7 mouse cellular contexts compared by ENCODE assay signal in genomic region chr11:85352539-85353380, GRCm38 (mm10). TPM values are rescaled to one million over a fixed set of nuclear protein-coding genes. Genes with fewer than 3 reads are reported as not detected.
DNase-seq lines count a peak whose midpoint lies in the region; ATAC-seq lines count a peak whose summit lies in the region.

Bcas3 (plus strand) TSS chr11:85353167.

- ATAC-seq in embryonic facial prominence, embryonic 11.5 days (replicated peaks; ENCODE audit: insufficient number of reproducible peaks, low FRiP score, low TSS enrichment, low read depth), result peak; percentile 98
- peak; percentile 97 for ATAC-seq in granulocyte monocyte progenitor cell, adult 5-6 weeks (replicated peaks; ENCODE audit: poor library complexity, severe bottlenecking)
- ATAC-seq in midbrain, embryonic 13.5 days, result peak; percentile 100

- peak; percentile 99 for DNase-seq in adrenal gland, postnatal 14 days
- DNase-seq in embryonic facial prominence, embryonic 11.5 days (ENCODE audit: low spot score), result peak; percentile 99
- DNase-seq in kidney, adult 11 months, result peak; percentile 99
- peak; percentile 95 for DNase-seq in limb, embryonic 10.5 days (ENCODE audit: low spot score)
- DNase-seq in spleen, adult 12 weeks (ENCODE audit: low spot score), result peak; percentile 98

- H3K4me3 ChIP-seq in embryonic facial prominence, embryonic 11.5 days (ENCODE audit: low read depth, low read length), result peak within 1 kb of the TSS; percentile 70
- H3K4me3 ChIP-seq in limb, embryonic 10.5 days, result peak within 1 kb of the TSS; percentile 70
- peak within 1 kb of the TSS; percentile 71 for H3K4me3 ChIP-seq in midbrain, embryonic 13.5 days (replicated peaks)

- H3K9me3 ChIP-seq in embryonic facial prominence, embryonic 11.5 days (replicated peaks; ENCODE audit: control insufficient read depth, low read length), result no peaks in the 10 kb centered on the region
- no peaks in the 10 kb centered on the region for H3K9me3 ChIP-seq in limb, embryonic 10.5 days (replicated peaks)
- no peaks in the 10 kb centered on the region for H3K9me3 ChIP-seq in midbrain, embryonic 13.5 days

- peak within 1 kb of the TSS; percentile 75 for H3K9ac ChIP-seq in embryonic facial prominence, embryonic 11.5 days (replicated peaks; ENCODE audit: low read length)
- peak within 1 kb of the TSS; percentile 79 for H3K9ac ChIP-seq in midbrain, embryonic 13.5 days (replicated peaks)

- H3K4me1 ChIP-seq in embryonic facial prominence, embryonic 11.5 days (ENCODE audit: control insufficient read depth, insufficient read depth, low read length), result no peaks in the 10 kb centered on the region
- H3K4me1 ChIP-seq in limb, embryonic 10.5 days, result peaks cover 11% of the 10 kb centered on the region
- peaks cover 11% of the 10 kb centered on the region for H3K4me1 ChIP-seq in midbrain, embryonic 13.5 days (replicated peaks)

- H3K27me3 ChIP-seq in embryonic facial prominence, embryonic 11.5 days (ENCODE audit: control insufficient read depth, insufficient read depth, low read length), result no peaks in the 10 kb centered on the region
- no peaks in the 10 kb centered on the region for H3K27me3 ChIP-seq in limb, embryonic 10.5 days (ENCODE audit: low read depth, poor library complexity, severe bottlenecking)
- H3K27me3 ChIP-seq in midbrain, embryonic 13.5 days, result no peaks in the 10 kb centered on the region

- H3K4me2 ChIP-seq in embryonic facial prominence, embryonic 11.5 days (ENCODE audit: low read depth, low read length), result peak within 1 kb of the TSS; percentile 73
- peak within 1 kb of the TSS; percentile 89 for H3K4me2 ChIP-seq in midbrain, embryonic 13.5 days (replicated peaks)

- under 1% methylated on average over 47 of the region's 47 CpGs for WGBS in embryonic facial prominence, embryonic 11.5 days
- WGBS in limb, embryonic 10.5 days, result under 1% methylated on average over 47 of the region's 47 CpGs
- WGBS in midbrain, embryonic 13.5 days, result under 1% methylated on average over 47 of the region's 47 CpGs

- H3K27ac ChIP-seq in embryonic facial prominence, embryonic 11.5 days (replicated peaks; ENCODE audit: low read depth, low read length), result no peak within 1 kb of the TSS
- peak within 1 kb of the TSS; percentile 80 for H3K27ac ChIP-seq in limb, embryonic 10.5 days
- H3K27ac ChIP-seq in midbrain, embryonic 13.5 days, result peak within 1 kb of the TSS; percentile 59; the same call in 1 of the 2 replicates

- no peaks in the 10 kb centered on the region for H3K36me3 ChIP-seq in embryonic facial prominence, embryonic 11.5 days (replicated peaks; ENCODE audit: control insufficient read depth, insufficient read depth, low read depth, low read length)
- H3K36me3 ChIP-seq in limb, embryonic 10.5 days, result peaks cover 2% of the 10 kb centered on the region; the same call in 1 of the 2 replicates
- H3K36me3 ChIP-seq in midbrain, embryonic 13.5 days, result no peaks in the 10 kb centered on the region; the same call in 1 of the 2 replicates

RNA-seq across cellular contexts. Expression of gene Bcas3, which starts in this region (rescaled TPM):
- total RNA-seq in adrenal gland, postnatal 14 days (2021), result 39.2 and 40.5 TPM in 2 replicates
- polyA plus RNA-seq in embryonic facial prominence, embryonic 11.5 days (2014; fragmentation: Nextera tagmentation; extraction: Ambion mirVana), result 31.2 and 41.1 TPM in 2 replicates
- total RNA-seq in granulocyte monocyte progenitor cell, adult 5-6 weeks (2014; fragmentation: Nextera tagmentation), result 25.0 and 30.7 TPM in 2 replicates
- total RNA-seq in granulocyte monocyte progenitor cell, adult 5-6 weeks (2017), result 14.8 and 17.6 TPM in 2 replicates
- polyA plus RNA-seq in limb, embryonic 10.5 days (2016; fragmentation: Nextera tagmentation; extraction: Ambion mirVana), result 21.2 and 26.5 TPM in 2 replicates
- polyA plus RNA-seq in midbrain, embryonic 13.5 days (2015; fragmentation: Nextera tagmentation; extraction: Ambion mirVana), result 28.5 and 34.8 TPM in 2 replicates
